Mouse (Mus musculus) adrenal gland, postnatal 10 days (tissue): ENCODE data around the gene Tcirg1. TPM values are rescaled to one million over a fixed set of nuclear protein-coding genes. Genes with fewer than 3 reads are reported as not detected.

Experiments
- DNase-seq: peaks from one replicate; pipeline ENCODE4 v3.0.0; 2021; ENCODE audit warnings: mixed read lengths
- total RNA-seq, 2 experiments: library from RNA; stranded (reverse); gene quantifications; 2 replicates each; pipeline ENCODE4 v1.2.3; 2021

Tcirg1 gene
- total RNA-seq, 2 experiments from 2014 or later, result 40.7 to 52.9 TPM

GRCm38 (mm10) chr19:3927989-3928388 lies 21.1 kb upstream of the Tcirg1 start:
- DNase-seq, result no peak

GRCm38 (mm10) chr19:3926685-3927084 lies 19.8 kb upstream of the Tcirg1 start:
- DNase-seq, result peak; percentile 9

- DNase-seq, result peak; percentile 38
Observed at GRCm38 (mm10) chr19:3926279-3926678, 19.3 kb upstream of the Tcirg1 start.

- DNase-seq, result no peak
Observed at GRCm38 (mm10) chr19:3925859-3926258, 18.9 kb upstream of the Tcirg1 start.

GRCm38 (mm10) chr19:3924868-3925267 lies 17.9 kb upstream of the Tcirg1 start:
- no peak for DNase-seq

GRCm38 (mm10) chr19:3924190-3924589 lies 17.3 kb upstream of the Tcirg1 start:
- peak; percentile 66 for DNase-seq

GRCm38 (mm10) chr19:3923586-3923985 lies 16.7 kb upstream of the Tcirg1 start:
- peak; percentile 52 for DNase-seq

- DNase-seq, result no peak
Observed at GRCm38 (mm10) chr19:3922661-3923371, 15.9 kb upstream of the Tcirg1 start.

GRCm38 (mm10) chr19:3919928-3920327 lies 13.0 kb upstream of the Tcirg1 start:
- no peak for DNase-seq

- peak; percentile 61 for DNase-seq
Observed at GRCm38 (mm10) chr19:3916727-3917126, 9.8 kb upstream of the Tcirg1 start.

GRCm38 (mm10) chr19:3914535-3914934 lies 7.6 kb upstream of the Tcirg1 start:
- no peak for DNase-seq

GRCm38 (mm10) chr19:3913692-3914091 lies 6.8 kb upstream of the Tcirg1 start:
- no peak for DNase-seq

- peak; percentile 92 for DNase-seq
Observed at GRCm38 (mm10) chr19:3912337-3913204, 5.6 kb upstream of the Tcirg1 start, which contains the start of gene Ndufs8. Gene Ndufs8, minus strand, starts transcription at chr19:3912774.

- no peak for DNase-seq
Observed at GRCm38 (mm10) chr19:3910206-3910605, 3.3 kb upstream of the Tcirg1 start.

GRCm38 (mm10) chr19:3907876-3908660 lies 1.1 kb upstream of the Tcirg1 start:
- DNase-seq, result no peak

- no peak for DNase-seq
Observed at GRCm38 (mm10) chr19:3906326-3906725, 607 bp downstream of the Tcirg1 start.

GRCm38 (mm10) chr19:3905261-3905969 lies 1.5 kb downstream of the Tcirg1 start:
- DNase-seq, result peak; percentile 71

GRCm38 (mm10) chr19:3904363-3904675 lies 2.6 kb downstream of the Tcirg1 start:
- DNase-seq, result no peak

GRCm38 (mm10) chr19:3903648-3904362 lies 3.1 kb downstream of the Tcirg1 start:
- DNase-seq, result no peak

GRCm38 (mm10) chr19:3902966-3903365 lies 4.0 kb downstream of the Tcirg1 start:
- no peak for DNase-seq

GRCm38 (mm10) chr19:3899618-3900017 lies 7.3 kb downstream of the Tcirg1 start:
- no peak for DNase-seq
